Mouse (Mus musculus): Measurements from ENCODE around the gene Ccr9.

GRCm38 (mm10) chr9:123640106-123640505, 38.1 kb upstream of the Ccr9 start:
- TF ChIP-seq POLR2A (IDR thresholded peaks at IDR 0.05; ENCODE audit: low read depth, low read length) (no peak), CTCF (IDR thresholded peaks at IDR 0.05; ENCODE audit: extremely low read depth, insufficient read length, insufficient replicate concordance, low read depth, low read length) (no peak)
